Mouse (Mus musculus): ENCODE data around the gene Zfp956.
"Not testable (repeated sequence)": the region's sequence is repeated elsewhere in the genome, so short reads cannot be mapped to it uniquely, and the experiment has no call there.

The Zfp956 gene

GRCm38 (mm10) chr6:47968166-47968565 lies 15.0 kb downstream of the Zfp956 start:
- not testable (repeated sequence) for DNase-seq (ENCODE audit: low spot score in 2 of 2)

GRCm38 (mm10) chr6:47974599-47974998 lies 21.4 kb downstream of the Zfp956 start:
- DNase-seq (ENCODE audit: low spot score in 2 of 2): no peak

DNA sequence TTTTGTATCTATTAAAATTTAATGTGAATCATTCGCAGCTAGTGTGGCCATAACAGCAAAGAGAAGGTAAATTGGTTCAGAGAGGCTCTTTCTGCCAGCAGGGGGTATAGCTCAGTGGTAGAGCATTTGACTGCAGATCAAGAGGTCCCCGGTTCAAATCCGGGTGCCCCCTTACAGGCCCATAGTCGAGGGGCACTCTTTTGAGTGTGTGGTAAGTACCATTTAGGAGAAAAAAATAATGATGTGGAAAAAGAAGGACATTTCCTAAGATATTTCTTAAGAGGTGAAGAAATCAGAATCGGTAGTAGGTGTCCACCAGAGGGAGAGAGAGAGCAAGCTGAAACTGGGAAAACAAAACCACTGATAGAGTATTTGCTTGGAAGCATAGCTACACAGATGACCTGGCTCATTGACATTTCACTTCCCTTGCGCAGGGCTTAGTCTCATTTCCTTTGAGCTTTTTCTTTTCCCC lies 25.7 kb downstream of the Zfp956 start:
- DNase-seq (ENCODE audit: low spot score in 2 of 2): peak; percentile 50 to 64

DNA sequence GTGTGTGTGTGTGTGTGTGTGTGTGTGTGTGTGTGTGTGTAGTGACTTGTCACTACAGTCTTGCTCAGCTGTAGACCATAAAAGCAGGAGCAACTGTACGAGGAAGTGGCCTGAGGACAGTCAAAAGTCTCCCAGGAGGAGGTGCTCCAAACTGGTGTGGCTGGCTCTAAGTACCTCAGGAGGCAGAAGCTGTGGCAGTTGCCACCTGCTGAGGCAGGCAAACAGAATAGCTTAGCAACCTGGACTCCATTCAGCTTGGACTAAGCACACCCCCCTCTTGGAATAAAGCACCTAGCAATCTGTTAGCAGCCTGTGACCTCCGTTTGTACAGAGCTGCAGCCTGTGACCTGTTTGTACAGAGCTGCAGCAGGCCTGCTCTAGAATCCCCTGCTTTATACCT lies 30.7 kb downstream of the Zfp956 start:
- no peak for DNase-seq (ENCODE audit: low spot score in 2 of 2)

DNA sequence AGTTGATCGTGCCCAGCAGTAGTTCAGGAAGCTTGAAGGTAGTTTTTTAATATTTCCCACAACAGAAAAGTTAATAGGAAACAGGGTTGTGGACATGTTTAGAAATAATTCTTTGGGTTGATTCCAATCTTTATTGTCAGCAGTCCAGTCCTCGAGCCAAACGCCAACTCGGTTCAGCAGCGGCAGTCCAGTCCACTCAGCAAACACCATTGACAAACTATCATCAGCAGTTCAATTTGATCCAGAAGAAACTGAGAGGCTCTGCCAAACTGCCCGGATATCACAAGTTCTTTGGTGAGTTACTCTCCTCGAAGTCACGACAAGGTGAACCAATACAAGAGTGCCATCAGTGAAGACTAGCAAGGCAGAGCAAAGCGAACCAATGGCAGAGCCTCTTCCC lies 42.5 kb downstream of the Zfp956 start:
- DNase-seq (ENCODE audit: low spot score in 2 of 2): no peak

GRCm38 (mm10) chr6:48010727-48011126 lies 57.5 kb downstream of the Zfp956 start:
- DNase-seq (ENCODE audit: low spot score in 2 of 2): no peak

Measured in urinary bladder, adult 18-20 months (tissue).